Mouse (Mus musculus): Measurements from ENCODE around the gene Fdx1l. TPM values are rescaled to one million over a fixed set of nuclear protein-coding genes. Genes with fewer than 3 reads are reported as not detected.

The Fdx1l gene
- polyA plus RNA-seq (2015; fragmentation: Nextera tagmentation; extraction: Ambion mirVana), result 29.1 and 31.1 TPM in 2 replicates

GRCm38 (mm10) chr9:21073044-21073840, at the start of gene Fdx1l, which contains the start of gene Gm49373:
Gene Fdx1l (minus strand): TSS chr9:21073614.
Gene Gm49373 (minus strand): TSS chr9:21073096.
- Histone ChIP-seq H3K9me3 (replicated peaks) (no peaks in the 10 kb centered on the region), H3K36me3 (replicated peaks) (peaks cover 51% of the 10 kb centered on the region), H3K9ac (peak within 1 kb of the TSS; percentile 72), H3K4me2 (peak within 1 kb of the TSS; percentile 96), H3K27ac (replicated peaks) (peak within 1 kb of the TSS; percentile 60), H3K27me3 (no peaks in the 10 kb centered on the region), H3K4me3 (replicated peaks) (peak within 1 kb of the TSS; percentile 90), H3K4me1 (replicated peaks) (peaks cover 33% of the 10 kb centered on the region)
- peak; percentile 86 for ATAC-seq (ENCODE audit: insufficient read depth)
- 2% methylated on average over 58 of the region's 58 CpGs for WGBS (ENCODE audit: insufficient replicate concordance)

- peaks cover 6% of the 10 kb centered on the region for H3K4me1 ChIP-seq (replicated peaks)
- H3K4me3 ChIP-seq (replicated peaks), result no peak overlapping the region
- ATAC-seq (ENCODE audit: insufficient read depth), result no peak
- peaks cover 44% of the 10 kb centered on the region for H3K36me3 ChIP-seq (replicated peaks)
- whole genome bisulfite sequencing (ENCODE audit: insufficient replicate concordance), result 83% methylated on average over 16 of the region's 16 CpGs
- H3K27me3 ChIP-seq, result no peaks in the 10 kb centered on the region
- no peak overlapping the region for H3K9ac ChIP-seq
- H3K4me2 ChIP-seq, result no peak overlapping the region
- no peak overlapping the region for H3K27ac ChIP-seq (replicated peaks)
- H3K9me3 ChIP-seq (replicated peaks), result no peaks in the 10 kb centered on the region
Observed at GRCm38 (mm10) chr9:21121483-21121882, 48.1 kb upstream of the Fdx1l start.

- no peak for ATAC-seq (ENCODE audit: insufficient read depth)
- Histone ChIP-seq H3K36me3 (replicated peaks) (peaks cover 17% of the 10 kb centered on the region), H3K4me2 (no peak overlapping the region), H3K27me3 (no peaks in the 10 kb centered on the region), H3K4me3 (replicated peaks) (no peak overlapping the region), H3K27ac (replicated peaks) (no peak overlapping the region), H3K9me3 (replicated peaks) (no peaks in the 10 kb centered on the region), H3K9ac (no peak overlapping the region), H3K4me1 (replicated peaks) (no peaks in the 10 kb centered on the region)
- WGBS (ENCODE audit: insufficient replicate concordance), result 62% methylated on average over 6 of the region's 6 CpGs
Observed at GRCm38 (mm10) chr9:21117073-21117472, 43.7 kb upstream of the Fdx1l start.

- no peak overlapping the region for H3K27ac ChIP-seq (replicated peaks)
- H3K4me2 ChIP-seq, result no peak overlapping the region
- no peaks in the 10 kb centered on the region for H3K27me3 ChIP-seq
- no peak overlapping the region for H3K4me3 ChIP-seq (replicated peaks)
- no peak for ATAC-seq (ENCODE audit: insufficient read depth)
- peaks cover 2% of the 10 kb centered on the region; the same call in 1 of the 2 replicates for H3K36me3 ChIP-seq (replicated peaks)
- no peaks in the 10 kb centered on the region for H3K9me3 ChIP-seq (replicated peaks)
- H3K4me1 ChIP-seq (replicated peaks), result no peaks in the 10 kb centered on the region
- WGBS (ENCODE audit: insufficient replicate concordance), result 77% methylated on average over 8 of the region's 8 CpGs
- H3K9ac ChIP-seq, result no peak overlapping the region
Observed at GRCm38 (mm10) chr9:21115105-21115504, 41.7 kb upstream of the Fdx1l start.

GRCm38 (mm10) chr9:21114190-21114589, 40.8 kb upstream of the Fdx1l start:
- no peak for ATAC-seq (ENCODE audit: insufficient read depth)
- WGBS (ENCODE audit: insufficient replicate concordance), result 80% methylated on average over 7 of the region's 7 CpGs
- no peak overlapping the region for H3K27ac ChIP-seq (replicated peaks)
- no peaks in the 10 kb centered on the region for H3K4me1 ChIP-seq (replicated peaks)
- H3K27me3 ChIP-seq, result no peaks in the 10 kb centered on the region
- H3K4me2 ChIP-seq, result no peak overlapping the region
- H3K9me3 ChIP-seq (replicated peaks), result no peaks in the 10 kb centered on the region
- H3K36me3 ChIP-seq (replicated peaks), result no peaks in the 10 kb centered on the region
- H3K9ac ChIP-seq, result no peak overlapping the region
- no peak overlapping the region for H3K4me3 ChIP-seq (replicated peaks)

GRCm38 (mm10) chr9:21113751-21114150, 40.3 kb upstream of the Fdx1l start:
- Histone ChIP-seq H3K27ac (replicated peaks) (no peak overlapping the region), H3K9me3 (replicated peaks) (no peaks in the 10 kb centered on the region), H3K4me2 (no peak overlapping the region), H3K27me3 (no peaks in the 10 kb centered on the region), H3K9ac (no peak overlapping the region), H3K36me3 (replicated peaks) (0 out of 2 replicates have a peak, but pooled peaks cover 3% of the 10 kb centered on the region), H3K4me3 (replicated peaks) (no peak overlapping the region), H3K4me1 (replicated peaks) (no peaks in the 10 kb centered on the region)
- WGBS (ENCODE audit: insufficient replicate concordance), result 75% methylated on average over 6 of the region's 6 CpGs
- no peak for ATAC-seq (ENCODE audit: insufficient read depth)

- Histone ChIP-seq H3K4me2 (no peak overlapping the region), H3K27ac (replicated peaks) (peak overlapping the region; percentile 89; the same call in 1 of the 2 replicates), H3K4me1 (replicated peaks) (peaks cover 43% of the 10 kb centered on the region), H3K9ac (no peak overlapping the region), H3K4me3 (replicated peaks) (no peak overlapping the region), H3K36me3 (replicated peaks) (peaks cover 6% of the 10 kb centered on the region; the same call in 1 of the 2 replicates), H3K9me3 (replicated peaks) (no peaks in the 10 kb centered on the region), H3K27me3 (no peaks in the 10 kb centered on the region)
- ATAC-seq (ENCODE audit: insufficient read depth), result no peak
- 66% methylated on average over 23 of the region's 23 CpGs for WGBS (ENCODE audit: insufficient replicate concordance)
Observed at GRCm38 (mm10) chr9:21107607-21108237, 34.3 kb upstream of the Fdx1l start.

GRCm38 (mm10) chr9:21105760-21106564, 32.5 kb upstream of the Fdx1l start:
- peak overlapping the region; percentile 89 for H3K27ac ChIP-seq (replicated peaks)
- H3K4me2 ChIP-seq, result peak overlapping the region; percentile 55

GRCm38 (mm10) chr9:21104814-21105213, 31.4 kb upstream of the Fdx1l start:
- Histone ChIP-seq H3K9me3 (replicated peaks) (no peaks in the 10 kb centered on the region), H3K9ac (0 out of 2 replicates have a peak overlapping the region, but pooled peaks have one; percentile 41), H3K27ac (replicated peaks) (peak overlapping the region; percentile 89), H3K36me3 (replicated peaks) (peaks cover 6% of the 10 kb centered on the region; the same call in 1 of the 2 replicates), H3K4me2 (no peak overlapping the region), H3K27me3 (no peaks in the 10 kb centered on the region), H3K4me1 (replicated peaks) (peaks cover 58% of the 10 kb centered on the region), H3K4me3 (replicated peaks) (no peak overlapping the region)
- WGBS (ENCODE audit: insufficient replicate concordance), result 83% methylated on average over 6 of the region's 6 CpGs
- ATAC-seq (ENCODE audit: insufficient read depth), result no peak

More at GRCm38 (mm10) chr9:21105760-21106564, 32.5 kb upstream of the Fdx1l start:
- peak; percentile 88 for ATAC-seq (ENCODE audit: insufficient read depth)
- H3K4me3 ChIP-seq (replicated peaks), result no peak overlapping the region
- peak overlapping the region; percentile 41 for H3K9ac ChIP-seq
- H3K4me1 ChIP-seq (replicated peaks), result peaks cover 47% of the 10 kb centered on the region
- peaks cover 6% of the 10 kb centered on the region; the same call in 1 of the 2 replicates for H3K36me3 ChIP-seq (replicated peaks)
- 33% methylated on average over 5 of the region's 5 CpGs for WGBS (ENCODE audit: insufficient replicate concordance)
- H3K27me3 ChIP-seq, result no peaks in the 10 kb centered on the region
- no peaks in the 10 kb centered on the region for H3K9me3 ChIP-seq (replicated peaks)

GRCm38 (mm10) chr9:21102076-21102475, 28.7 kb upstream of the Fdx1l start:
- Histone ChIP-seq H3K27ac (replicated peaks) (no peak overlapping the region), H3K4me2 (no peak overlapping the region), H3K9me3 (replicated peaks) (no peaks in the 10 kb centered on the region), H3K36me3 (replicated peaks) (0 out of 2 replicates have a peak, but pooled peaks cover 3% of the 10 kb centered on the region), H3K4me1 (replicated peaks) (peaks cover 63% of the 10 kb centered on the region), H3K9ac (no peak overlapping the region), H3K27me3 (no peaks in the 10 kb centered on the region), H3K4me3 (replicated peaks) (no peak overlapping the region)
- 77% methylated on average over 2 of the region's 2 CpGs for WGBS (ENCODE audit: insufficient replicate concordance)
- no peak for ATAC-seq (ENCODE audit: insufficient read depth)
